Mouse (Mus musculus) adrenal gland, adult 8-10 months (tissue): ENCODE data around the gene Atg9a. TPM values are rescaled to one million over a fixed set of nuclear protein-coding genes. Genes with fewer than 3 reads are reported as not detected.
"Not testable (repeated sequence)": the region's sequence is repeated elsewhere in the genome, so short reads cannot be mapped to it uniquely, and the experiment has no call there.

Source experiments
- DNase-seq: peaks from one replicate; pipeline ENCODE4 v3.0.0; 2022
- total RNA-seq, 4 experiments: library from RNA; stranded (reverse); gene quantifications; 2 replicates each; pipeline ENCODE4 v1.2.4; 2022

Atg9a gene
- 10 to 100 TPM; 41.9 to 52.6 (median 47.6) TPM for total RNA-seq

DNA sequence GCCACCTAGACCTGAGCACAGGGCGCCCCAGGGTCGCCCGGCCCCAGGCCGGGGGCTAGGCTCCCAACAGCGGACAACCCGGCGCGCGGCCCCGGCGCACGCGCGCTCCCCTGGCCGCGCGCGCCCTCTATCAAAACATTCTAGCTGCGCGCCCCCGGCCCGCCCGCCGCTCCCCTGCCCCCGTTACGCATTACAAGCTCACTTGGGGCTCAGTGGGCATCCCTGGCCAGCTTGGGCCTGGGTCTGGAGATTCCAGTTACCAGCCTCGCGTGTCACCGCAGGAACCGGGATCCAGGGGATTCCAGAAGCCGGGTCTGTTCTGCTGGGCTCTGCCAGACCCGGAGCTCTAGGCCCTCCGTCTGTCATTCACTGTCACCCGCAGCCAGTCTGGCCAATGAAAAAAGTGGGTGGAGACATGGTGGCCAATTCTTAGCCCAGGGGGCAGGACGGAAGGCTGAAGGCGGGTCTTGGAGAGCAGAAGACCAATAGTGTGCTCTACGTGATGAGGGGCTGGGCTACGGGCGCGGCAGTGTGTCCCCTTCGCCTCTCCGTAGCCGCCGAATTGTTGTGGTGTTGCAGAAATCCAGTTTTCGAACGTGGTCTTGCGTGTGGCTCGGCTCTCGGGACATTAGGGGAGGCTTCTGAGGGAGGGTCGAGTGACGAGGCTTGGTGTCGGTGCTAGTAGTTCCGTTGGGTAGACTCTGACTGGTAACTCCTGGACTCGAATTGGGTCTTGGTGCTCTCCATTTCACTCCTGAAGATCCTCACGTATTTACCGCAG, at the start of gene Atg9a, which contains the start of gene Ankzf1:
Gene Atg9a (minus strand): TSS at position 575 of the 781 bp plus-strand sequence.
Gene Ankzf1 (plus strand): TSS at position 530 of the 781 bp plus-strand sequence.
- peak; percentile 98 for DNase-seq

DNA sequence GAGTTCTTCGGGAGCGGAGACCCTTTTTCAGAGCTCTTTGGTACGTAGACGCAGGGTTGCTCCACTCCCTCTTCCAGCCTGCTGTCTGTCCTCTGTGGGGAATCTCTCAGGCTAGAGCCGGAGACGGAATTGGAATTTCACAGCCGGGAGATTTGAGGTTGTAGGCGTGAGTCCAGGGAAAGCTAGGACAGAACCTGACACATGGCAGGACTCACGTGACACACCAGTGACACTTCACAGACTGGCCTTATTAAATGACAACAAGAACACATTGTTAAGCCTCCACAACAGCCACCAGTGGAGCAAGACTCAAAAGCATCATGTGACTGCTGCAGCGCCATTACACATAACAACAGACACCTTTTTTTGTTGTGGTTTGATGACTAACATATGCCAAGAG, 47.6 kb upstream of the Atg9a start:
- no peak for DNase-seq

DNA sequence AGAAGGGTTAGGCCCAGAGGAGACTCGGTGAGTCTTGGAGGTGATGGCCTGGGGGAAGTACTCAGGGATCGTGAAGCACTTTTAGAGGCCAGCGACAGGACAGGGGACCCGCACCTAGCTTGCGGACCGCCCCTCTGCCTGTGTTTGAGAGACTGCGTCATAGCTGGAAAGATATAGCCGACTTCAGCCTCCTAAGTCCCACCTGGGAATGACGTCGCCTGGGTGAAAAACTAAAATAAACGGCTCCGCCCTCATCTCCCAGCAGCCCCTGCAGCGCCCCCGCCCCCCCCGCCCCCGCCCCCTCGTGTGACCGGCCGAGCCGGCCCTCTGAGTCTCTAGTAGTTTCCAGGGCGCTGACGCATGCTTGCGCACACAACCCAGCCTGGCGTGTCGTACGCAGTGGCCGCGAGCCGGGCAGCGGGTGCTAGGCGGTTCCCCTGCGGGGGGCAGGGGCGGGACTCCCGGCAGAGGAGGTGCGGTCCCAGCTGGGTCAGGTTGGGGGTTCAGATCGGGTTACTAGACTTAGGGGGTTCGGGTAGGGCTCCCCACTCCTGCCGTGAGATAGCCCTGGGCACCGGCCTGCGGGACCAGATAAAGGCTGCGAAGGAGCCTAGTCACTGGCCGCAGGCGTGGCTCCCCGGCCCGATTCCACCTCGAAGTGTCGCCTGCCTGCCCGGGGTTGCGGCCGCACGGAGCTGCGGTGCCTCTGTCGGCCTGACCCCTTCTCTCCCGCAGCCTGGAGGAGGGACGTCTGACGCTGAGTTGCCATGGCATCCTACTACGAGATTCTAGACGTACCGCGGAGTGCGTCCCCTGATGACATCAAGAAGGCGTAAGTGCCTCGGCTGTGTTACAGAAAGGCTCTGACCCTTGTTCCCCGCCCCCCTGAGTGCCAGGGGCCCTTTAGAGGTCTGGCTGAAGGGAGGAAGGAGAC, 44.4 kb upstream of the Atg9a start, which contains the start of gene Dnajb2:
Gene Dnajb2 (plus strand): TSS at position 290 of the 934 bp plus-strand sequence.
- peak; percentile 90 for DNase-seq

DNA sequence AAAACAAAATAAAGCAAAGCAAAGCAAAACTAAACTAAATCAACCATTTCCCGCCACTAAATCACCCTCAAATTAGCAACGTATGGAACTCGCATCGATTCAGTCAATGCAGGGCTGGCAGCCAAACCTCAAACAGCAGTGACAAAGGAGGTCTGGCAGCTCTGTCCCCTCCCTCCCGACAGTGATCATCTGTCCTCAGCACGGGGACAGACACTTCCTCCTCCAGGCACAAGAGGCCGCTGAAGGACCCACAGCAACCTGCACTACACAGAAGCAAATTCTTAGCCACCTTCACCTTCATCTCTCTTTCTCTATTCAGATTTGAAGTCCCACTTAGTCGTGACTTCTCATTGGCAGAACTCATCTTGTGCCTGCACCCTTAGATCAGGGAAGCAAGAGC, 42.6 kb upstream of the Atg9a start:
- DNase-seq, result no peak

DNA sequence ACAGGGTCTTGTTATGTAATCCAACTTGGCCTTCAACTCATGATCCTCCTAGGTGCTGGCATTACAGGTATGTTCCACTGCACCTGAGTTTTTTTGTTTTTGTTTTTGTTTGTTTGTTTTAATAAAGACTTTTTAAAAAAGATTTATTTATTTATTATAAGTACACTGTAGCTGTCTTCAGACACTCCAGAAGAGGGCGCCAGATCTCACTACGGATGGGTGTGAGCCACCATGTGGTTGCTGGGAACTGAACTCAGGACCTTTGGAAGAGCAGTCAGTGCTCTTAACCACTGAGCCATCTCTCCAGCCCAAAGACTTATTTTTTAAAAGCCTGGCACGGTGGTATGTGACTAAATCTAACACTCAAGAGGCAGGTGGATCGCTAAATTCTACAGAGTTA, 40.5 kb upstream of the Atg9a start:
- not testable (repeated sequence) for DNase-seq

DNA sequence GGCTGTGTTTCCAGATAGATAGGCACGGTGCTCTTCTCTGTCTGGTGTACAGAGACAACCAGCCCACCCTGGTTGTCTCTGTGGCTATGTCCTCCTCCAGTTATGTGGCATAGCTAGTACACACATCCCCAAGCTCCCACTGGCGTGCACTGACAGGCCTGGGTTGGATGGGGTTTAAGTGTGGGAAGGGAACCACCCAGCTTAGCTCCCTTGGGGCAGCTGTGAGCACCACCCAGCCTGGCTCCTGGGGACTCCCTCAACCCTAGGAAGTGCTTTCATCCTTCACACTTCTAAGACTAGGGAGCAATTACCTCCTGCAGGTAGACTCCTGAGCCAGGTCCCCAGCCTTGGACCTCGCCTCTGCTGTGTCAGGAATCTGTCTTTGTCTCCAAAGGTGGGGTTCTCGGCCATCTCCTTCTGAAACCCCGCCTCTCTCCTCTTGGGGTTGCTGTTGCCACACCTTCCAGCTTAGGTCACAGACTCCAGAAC, 39.7 kb upstream of the Atg9a start, which contains the start of gene A630095N17Rik:
Gene A630095N17Rik (minus strand): TSS at position 439 of the 489 bp plus-strand sequence.
- DNase-seq, result no peak

DNA sequence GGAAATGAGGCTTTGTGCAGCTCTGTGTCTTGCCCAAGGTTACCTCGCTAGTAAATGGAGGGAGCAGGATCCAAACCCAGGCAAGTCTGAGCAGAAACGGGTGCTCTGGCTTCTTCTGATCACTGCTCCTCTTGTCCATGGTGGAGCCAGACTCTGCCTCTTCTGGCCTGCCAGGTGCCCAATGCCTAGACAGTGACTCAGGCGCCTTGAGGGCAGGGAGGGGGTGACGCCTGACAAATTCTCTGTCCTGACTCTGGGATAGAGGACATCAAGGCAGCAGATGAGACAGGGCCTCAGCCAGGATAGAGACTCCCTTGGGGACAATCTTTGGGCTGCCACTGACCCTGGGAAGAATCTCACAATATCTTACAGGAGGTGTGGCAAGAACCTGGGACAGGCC, 39.2 kb upstream of the Atg9a start:
- DNase-seq, result no peak

DNA sequence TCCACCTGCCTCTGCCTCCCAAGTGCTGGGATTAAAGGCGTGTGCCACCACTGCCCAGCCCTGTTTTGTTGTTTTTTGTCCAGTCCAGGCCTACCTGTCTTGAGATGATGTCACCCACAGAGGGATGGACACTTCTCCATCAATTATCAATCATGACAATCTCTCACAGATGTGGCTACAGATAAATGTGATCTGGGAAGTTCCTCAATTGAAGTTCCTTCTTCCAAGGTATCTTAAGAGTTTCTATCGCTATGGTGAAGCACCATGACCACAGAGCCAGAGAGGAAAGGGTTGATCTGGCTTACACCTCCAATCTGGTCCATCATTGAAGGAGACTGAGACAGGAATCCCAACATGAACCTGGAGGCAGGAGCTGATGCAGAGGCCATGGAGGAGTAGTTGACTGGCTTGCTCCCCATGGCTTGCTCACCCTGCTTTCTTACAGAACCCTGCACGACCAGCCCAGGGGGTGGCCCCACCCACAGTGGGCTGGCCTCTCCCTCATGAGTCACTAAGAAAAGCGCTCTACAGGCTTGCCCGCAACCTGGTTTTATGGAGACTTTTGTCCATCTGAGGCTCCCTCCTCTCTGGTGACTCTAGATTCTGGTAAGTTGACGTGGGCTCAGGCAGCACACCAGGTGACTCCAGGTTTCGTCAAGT, 38.5 kb upstream of the Atg9a start:
- DNase-seq, result no peak

DNA sequence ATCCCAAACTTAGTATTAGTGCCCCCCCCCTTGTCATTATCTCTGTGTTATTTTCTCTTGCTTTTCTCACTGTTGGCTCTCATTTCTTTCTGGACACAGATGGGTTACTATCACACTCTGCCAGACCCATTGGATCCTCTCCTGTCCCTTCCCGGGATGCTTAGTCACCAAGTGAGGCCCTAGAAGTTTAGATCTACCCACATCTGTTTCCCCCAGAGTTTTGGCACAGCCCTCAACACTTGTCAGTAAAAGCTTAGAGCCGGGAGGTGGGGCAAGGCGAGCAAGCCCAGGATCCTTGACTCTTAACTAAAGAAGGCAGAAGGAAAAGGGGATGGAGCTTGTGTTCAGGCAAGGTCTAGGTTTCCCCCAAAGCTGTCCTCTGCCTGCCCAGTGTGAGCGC, 37.2 kb upstream of the Atg9a start:
- DNase-seq, result no peak

DNA sequence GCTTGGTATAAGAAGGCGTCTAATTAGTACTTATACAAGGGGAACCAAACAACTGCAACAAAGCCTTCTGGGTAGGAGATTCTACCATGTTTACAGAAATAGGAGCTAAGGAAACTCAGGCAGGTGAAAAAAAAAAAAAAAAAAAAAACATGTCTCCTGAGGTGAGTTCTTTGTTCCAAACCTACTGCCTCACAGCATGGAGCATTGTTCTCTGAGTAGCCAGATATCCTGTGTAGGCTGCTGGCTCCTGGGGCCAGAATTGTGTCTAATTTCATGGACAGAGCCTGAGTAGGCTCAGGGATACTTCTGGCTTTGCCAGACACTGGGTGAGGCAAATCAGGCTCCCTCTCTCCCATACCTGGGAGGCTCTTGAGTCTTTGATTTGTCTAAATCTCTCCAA, 35.7 kb upstream of the Atg9a start:
- no peak for DNase-seq

DNA sequence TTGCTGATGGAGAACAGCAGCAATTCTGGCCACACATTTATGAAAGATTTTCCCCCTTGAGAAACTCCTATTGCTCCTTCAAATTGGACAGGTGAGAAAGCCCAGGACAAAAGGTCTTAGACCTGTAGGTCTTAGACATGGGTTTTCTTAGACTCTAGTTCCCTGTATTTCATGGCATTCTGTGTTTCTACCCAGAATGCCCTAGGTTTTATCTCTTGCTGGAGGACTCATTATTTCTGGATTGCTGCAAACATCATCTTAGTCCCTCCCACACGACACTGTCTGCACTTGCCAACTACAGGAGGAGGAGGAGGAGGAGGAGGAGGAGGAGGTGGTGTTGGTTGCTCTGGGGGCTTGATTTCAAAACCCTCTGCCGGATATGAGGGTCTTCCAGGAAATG, 34.1 kb upstream of the Atg9a start:
- DNase-seq, result no peak

DNA sequence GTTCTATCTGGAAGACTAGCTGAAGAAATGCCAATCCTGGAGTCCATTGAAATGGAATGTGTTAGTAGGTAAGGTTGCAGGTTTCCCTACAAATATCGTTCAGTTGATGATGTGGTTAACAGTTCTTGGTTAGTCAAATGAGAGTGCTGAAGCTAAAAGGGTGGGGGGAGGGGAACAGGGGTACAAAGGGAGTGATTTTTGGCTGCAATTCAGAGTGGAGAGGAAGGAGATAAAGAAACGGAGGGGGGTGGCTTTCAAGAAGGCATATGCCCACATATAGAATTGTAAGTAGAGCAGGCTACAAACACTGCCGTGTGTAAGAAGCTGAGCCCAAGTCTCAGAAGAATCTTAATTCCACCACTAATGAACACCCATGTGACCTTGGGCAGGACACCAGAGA, 33.5 kb upstream of the Atg9a start:
- DNase-seq, result no peak

DNA sequence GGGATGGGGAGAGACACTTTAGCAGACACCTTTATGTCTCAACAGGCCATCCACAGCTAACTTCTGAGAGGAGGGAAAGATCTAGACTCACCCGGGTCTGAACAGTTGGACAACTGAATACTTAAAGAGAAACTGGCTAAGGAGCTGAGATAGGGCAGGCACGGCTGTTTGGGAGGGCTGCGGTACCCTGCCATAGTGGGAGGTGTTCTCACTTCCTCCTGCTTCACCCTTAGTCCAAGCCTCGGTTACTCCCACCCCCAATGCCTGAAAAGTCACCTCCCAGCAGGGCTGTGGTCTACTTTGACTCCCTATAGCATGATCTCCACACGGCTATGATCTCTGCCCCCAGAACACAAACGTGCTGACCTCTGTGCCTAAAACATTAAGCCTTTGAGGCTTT, 31.5 kb upstream of the Atg9a start:
- no peak for DNase-seq

DNA sequence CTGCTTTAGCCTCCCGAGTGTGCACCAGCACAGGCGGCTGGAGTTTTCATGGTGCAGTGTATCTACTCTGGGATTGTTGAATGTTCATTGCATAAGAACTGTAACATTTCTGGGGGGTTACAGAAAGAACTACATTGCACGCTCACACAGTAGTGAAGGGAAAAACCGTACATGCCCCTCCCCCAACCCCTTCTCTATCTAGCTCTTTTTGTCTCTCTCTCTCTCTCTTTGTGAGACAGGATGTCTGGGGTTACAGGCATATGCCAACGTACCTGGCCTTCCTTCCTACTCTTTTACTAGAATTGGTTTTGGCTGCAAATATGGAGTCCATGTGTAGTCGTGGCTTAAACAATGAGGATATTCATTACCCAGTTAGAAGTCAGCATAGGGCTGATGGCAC, 30.9 kb upstream of the Atg9a start:
- no peak for DNase-seq

DNA sequence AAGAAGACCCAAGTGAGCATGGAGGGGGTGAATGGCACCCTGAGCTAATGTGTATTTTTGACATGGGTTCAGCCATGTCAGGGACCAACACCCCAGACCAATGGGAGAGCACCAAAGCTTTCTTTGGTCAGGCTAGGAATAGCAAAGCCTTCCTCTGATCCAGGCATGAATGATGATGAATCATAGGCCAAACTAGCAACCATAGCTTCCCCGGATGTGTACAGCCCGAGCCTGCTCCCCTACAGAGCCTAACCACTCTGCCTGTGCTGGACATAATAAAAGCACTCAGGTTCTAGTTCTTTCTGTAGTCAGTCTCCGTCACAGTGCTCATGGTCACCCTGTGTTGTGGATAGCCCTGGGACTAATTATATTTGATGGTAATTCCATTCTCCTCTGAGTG, 29.5 kb upstream of the Atg9a start:
- no peak for DNase-seq

DNA sequence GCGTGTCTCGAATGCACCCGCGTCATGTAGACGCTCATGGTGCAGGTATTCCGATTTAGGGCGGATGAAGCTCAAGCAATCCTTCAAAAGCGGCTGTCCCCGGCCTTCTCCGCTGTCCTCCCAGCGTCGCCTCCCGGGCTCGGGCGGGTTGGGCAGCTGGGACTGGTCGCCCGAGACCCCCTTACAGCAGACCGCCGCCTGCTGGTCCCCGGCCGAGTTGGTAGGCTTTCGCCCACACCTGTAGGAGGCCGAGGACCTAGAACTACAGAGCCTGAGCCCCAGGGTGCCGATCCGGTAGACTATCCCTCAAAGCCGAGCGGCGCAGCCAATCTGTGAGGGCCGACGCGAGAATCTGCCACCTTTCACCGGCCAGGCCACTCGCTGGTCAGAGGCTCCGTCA, 27.5 kb upstream of the Atg9a start, which contains the start of gene Tuba4a:
Gene Tuba4a (minus strand): TSS at position 335 of the 400 bp plus-strand sequence.
- no peak for DNase-seq

DNA sequence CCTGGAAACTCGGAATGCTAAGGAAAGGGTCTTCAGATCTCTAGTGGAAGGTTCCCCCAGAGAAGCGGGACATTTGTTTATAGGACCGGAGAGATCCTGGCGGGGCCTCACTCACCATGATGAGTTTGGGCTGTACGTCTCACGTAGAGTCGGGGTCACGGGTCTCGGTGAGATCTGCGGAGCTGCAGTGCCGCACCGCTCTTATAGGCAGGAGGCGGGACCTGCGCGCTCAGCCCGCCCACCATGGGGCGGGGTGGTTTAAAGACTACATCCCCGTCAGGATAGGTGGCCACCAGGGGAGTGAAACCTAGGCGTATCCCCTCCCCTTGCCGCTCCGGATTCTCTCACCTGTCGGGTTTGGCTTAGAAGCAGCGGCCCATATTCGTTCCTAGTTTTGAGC, 27.1 kb upstream of the Atg9a start:
- peak; percentile 81 for DNase-seq

DNA sequence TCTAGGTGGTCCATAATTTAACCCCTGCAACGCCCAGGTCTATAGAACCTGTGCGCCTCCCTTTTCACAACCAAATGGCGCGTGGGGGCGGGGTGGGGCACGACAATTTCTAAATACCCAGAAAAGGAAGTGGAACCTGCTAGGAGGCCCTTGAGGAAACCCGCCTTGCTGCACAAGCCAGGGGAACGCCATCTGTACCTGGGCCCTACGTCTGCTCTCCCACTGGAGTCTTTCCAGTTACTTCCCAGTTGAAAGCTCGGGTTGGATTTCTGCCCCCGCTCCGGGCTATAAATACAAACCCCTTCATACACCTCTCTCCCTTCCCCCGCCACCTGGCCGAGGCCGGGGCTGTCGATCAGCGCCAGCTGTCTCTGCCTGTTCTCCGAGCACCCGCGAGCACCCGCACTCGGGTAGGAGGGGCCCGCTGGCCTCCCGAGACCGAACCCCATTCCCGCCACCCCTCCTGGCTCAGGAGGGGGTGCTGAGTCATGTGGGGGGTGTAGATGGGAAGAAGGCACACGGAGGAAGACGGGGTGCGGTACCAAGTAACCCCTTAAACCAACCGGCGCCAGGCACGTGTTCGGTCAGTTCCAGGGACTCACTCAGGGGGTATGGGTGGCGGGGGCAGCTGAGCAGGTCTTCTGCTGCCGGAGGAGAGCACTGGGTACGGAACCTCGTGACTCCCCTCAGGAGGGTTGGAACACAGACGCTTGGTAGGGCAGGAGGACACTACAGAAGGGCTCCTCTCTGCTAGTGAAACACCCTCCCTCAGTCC, 26.4 kb upstream of the Atg9a start:
- no peak for DNase-seq

DNA sequence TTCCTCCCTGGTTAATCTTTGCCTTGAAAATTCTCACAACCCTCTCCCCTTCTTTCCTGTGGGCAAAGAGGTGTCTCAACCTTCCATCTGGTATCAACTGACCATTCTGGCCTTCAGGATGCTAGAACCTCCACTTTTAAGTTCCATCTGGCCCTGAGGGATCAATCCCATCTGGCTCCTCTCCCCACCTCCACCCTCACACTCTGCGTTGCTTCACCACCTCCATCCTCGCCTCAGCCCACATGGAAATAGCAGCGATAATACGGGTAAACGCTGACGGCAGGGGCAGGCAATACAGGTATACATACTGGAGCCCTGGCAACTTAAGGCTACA, 25.9 kb upstream of the Atg9a start:
- no peak for DNase-seq

DNA sequence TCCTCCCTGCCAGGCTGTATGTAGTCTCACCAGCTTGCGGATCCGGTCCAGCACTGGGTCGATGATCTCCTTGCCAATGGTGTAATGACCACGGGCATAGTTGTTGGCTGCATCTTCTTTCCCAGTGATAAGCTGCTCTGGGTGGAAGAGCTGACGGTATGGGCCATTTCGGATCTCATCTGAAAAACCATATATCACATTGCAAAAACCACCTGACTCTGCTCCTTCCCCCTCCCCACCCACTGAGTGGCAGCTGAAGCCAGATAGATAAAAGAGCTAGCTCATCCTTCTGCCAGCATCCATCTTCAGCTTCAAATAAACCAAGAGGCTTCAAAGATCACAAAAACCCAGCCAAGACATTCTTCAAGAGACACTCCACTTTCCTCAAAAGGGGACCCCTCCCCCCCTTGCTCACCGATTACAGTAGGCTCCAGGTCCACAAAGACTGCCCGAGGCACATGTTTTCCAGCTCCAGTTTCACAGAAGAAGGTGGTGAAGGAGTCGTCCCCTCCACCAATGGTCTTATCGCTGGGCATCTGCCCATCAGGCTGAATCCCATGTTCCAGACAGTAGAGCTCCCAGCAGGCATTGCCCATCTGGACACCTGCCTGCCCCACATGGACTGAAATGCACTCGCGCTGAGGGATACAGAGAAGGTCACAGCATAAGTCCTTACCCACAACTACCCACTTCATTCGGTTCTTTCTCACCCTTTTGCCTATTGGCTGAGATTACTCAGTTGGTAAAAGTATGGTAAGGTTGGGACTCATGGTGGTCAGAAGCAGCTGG, 25.0 kb upstream of the Atg9a start:
- DNase-seq, result no peak

DNA sequence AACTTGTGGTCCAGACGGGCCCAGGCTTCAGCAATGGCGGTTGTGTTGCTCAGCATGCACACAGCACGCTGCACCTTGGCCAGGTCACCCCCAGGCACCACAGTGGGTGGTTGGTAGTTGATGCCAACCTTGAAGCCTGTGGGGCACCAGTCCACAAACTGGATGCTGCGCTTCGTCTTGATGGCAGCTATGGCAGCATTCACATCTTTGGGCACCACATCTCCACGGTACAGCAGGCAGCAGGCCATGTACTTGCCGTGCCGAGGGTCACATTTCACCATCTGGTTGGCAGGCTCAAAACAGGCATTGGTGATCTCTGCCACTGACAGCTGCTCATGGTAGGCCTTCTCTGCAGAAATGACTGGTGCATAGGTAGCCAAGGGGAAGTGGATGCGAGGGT, 23.8 kb upstream of the Atg9a start:
- DNase-seq, result no peak
